Mouse (Mus musculus) liver, embryonic 11.5 days (tissue): ENCODE measurements around the gene Mtmr10. TPM values are rescaled to one million over a fixed set of nuclear protein-coding genes. Genes with fewer than 3 reads are reported as not detected.
A peak's percentile ranks its signal among the peaks of the same experiment; 100 is the strongest.

ENCODE experiments used
- ATAC-seq: fragments of 200-750 bp; cut with Nextera tagmentation; replicated peaks from 2 replicates; pipeline ENCODE4 v1.8.0; 2017; ENCODE audit warnings: moderate number of reproducible peaks, mild to moderate bottlenecking, moderate TSS enrichment, moderate library complexity; ENCODE audit not compliant: low FRiP score
- DNase-seq: peaks from one replicate; pipeline ENCODE4 v3.0.0-alpha.2; 2017; ENCODE audit warnings: low spot score
- H3K27ac ChIP-seq: fragments of 300-500 bp; sonication (generic); 2 replicates; pipeline ENCODE4 v1.5.1; 2014; ENCODE audit warnings: mild to moderate bottlenecking, low read depth, low read length, control low read depth
- H3K27me3 ChIP-seq: fragments of 300-500 bp; sonication (generic); replicated peaks from 2 replicates; pipeline ENCODE4 v1.6.1; 2014; ENCODE audit warnings: low read length, mixed read lengths; ENCODE audit not compliant: control insufficient read depth, insufficient read depth
- H3K36me3 ChIP-seq: fragments of 300-500 bp; sonication (generic); 2 replicates; pipeline ENCODE4 v1.6.1; 2014; ENCODE audit warnings: mild to moderate bottlenecking, low read length, moderate library complexity, mixed read lengths; ENCODE audit not compliant: control insufficient read depth, insufficient read depth
- H3K4me1 ChIP-seq: fragments of 300-500 bp; sonication (generic); replicated peaks from 2 replicates; pipeline ENCODE4 v1.6.1; 2014; ENCODE audit warnings: low read length, mixed read lengths; ENCODE audit not compliant: control insufficient read depth, insufficient read depth
- H3K4me2 ChIP-seq: fragments of 300-500 bp; sonication (generic); 2 replicates; pipeline ENCODE4 v1.6.1; 2014; ENCODE audit warnings: mild to moderate bottlenecking, control low read depth, moderate library complexity
- H3K4me3 ChIP-seq: fragments of 300-500 bp; sonication (generic); 2 replicates; pipeline ENCODE4 v1.5.1; 2014; ENCODE audit warnings: low read depth, low read length, control low read depth
- H3K9ac ChIP-seq: fragments of 300-500 bp; sonication (generic); 2 replicates; pipeline ENCODE4 v1.6.1; 2014; ENCODE audit warnings: low read depth, low read length, control low read depth
- H3K9me3 ChIP-seq: fragments of 300-500 bp; sonication (generic); 2 replicates; pipeline ENCODE4 v1.6.1; 2016; ENCODE audit warnings: low read length, inconsistent platforms, mixed read lengths; ENCODE audit not compliant: control insufficient read depth
- WGBS: fragments of 180-500 bp; shearing (Covaris S2); extraction: QIAGEN DNeasy Blood & Tissue Kit; methylation state at CpG from one replicate; pipeline ENCODE4 v1.1.7; 2014; 5-methylcytosine and 5-hydroxymethylcytosine counted together
- polyA plus RNA-seq: library from polyadenylated mRNA; unstranded; fragments of >200 nt; fragmentation: Nextera tagmentation; extraction: Ambion mirVana; gene quantifications from 2 replicates; pipeline ENCODE4 v1.2.1, GENCODE M21; 2014

The Mtmr10 gene
- polyA plus RNA-seq, 1 experiment from 2014 or later = 5.5 TPM

DNA sequence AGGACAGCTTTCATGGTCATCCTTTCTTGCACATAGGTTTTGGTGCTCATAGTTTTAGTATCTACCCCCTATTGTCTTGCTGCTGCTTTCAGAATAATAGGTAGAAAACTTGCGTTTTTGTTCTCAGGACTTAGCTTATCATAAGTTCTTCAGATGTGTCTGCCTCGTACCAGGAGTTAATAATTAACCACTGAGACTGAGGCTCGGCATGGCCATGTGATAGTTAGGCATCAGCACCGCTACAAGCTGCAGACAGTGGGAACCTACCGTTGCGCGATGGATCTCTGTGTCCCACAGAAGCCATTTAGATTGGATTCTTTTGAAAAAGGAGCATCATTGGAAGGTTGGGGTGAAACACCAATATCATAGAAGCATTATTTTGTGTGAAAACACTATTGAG is 25.4 kb downstream of the Mtmr10 start:
- ATAC-seq = no peak
- DNase-seq = no peak
- Histone ChIP-seq H3K4me1 (no peaks in the 10 kb centered on the region), H3K4me3 (no peak overlapping the region), H3K27ac (no peak overlapping the region), H3K9me3 (no peaks in the 10 kb centered on the region), H3K9ac (no peak overlapping the region), H3K36me3 (no peaks in the 10 kb centered on the region), H3K27me3 (no peaks in the 10 kb centered on the region), H3K4me2 (no peak overlapping the region)
- WGBS = 87% methylated on average over 7 of the region's 7 CpGs

DNA sequence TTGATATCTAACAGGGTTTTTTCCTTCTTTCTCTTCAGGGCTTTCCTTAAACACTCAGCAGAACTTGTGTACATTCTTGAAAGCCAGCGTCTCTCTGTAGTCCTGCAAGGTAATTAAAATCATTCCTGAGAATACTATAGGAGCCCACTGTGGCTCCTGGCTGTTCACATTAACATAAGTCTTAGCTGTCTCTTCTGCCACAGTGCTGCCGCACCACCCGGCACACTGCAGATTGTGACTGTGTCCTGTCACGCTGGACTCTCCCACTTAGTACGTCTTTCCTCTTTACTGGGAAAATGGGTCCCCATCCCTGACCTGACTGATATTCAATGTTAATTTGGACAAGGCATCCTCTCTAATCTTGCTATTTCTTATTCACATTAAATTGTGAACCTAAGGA is 33.7 kb downstream of the Mtmr10 start:
- WGBS = 87% methylated on average over 5 of the region's 5 CpGs
- no peak overlapping the region for H3K9ac ChIP-seq
- no peak overlapping the region for H3K4me3 ChIP-seq
- DNase-seq = no peak
- peaks cover 2% of the 10 kb centered on the region; the same call in 1 of the 2 replicates for H3K36me3 ChIP-seq
- H3K27ac ChIP-seq = no peak overlapping the region
- H3K9me3 ChIP-seq = no peaks in the 10 kb centered on the region
- ATAC-seq = no peak
- no peaks in the 10 kb centered on the region for H3K27me3 ChIP-seq
- H3K4me1 ChIP-seq = no peaks in the 10 kb centered on the region
- H3K4me2 ChIP-seq = no peak overlapping the region

DNA sequence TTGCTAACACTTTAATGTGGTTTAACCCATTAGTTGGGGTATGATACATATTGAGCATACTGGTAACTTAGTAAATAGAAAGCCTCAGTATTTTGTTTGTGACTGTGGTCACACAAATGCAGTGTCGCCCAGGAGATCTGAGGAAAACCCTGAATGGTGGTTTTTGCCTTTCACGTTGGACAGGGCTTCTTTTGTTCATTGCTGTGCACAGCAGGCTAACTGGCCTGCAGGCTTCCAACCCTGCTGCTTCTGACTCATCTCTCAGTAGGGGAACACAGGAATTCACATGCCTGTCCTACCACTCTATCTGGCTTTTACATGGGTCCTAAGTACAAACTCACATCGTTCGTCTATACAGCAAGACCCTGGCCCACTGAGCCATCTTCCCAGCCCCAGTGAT is 34.2 kb downstream of the Mtmr10 start:
- Histone ChIP-seq H3K4me2 (no peak overlapping the region), H3K27ac (no peak overlapping the region), H3K9ac (no peak overlapping the region), H3K27me3 (no peaks in the 10 kb centered on the region), H3K36me3 (peaks cover 2% of the 10 kb centered on the region; the same call in 1 of the 2 replicates), H3K4me1 (no peaks in the 10 kb centered on the region), H3K9me3 (no peaks in the 10 kb centered on the region), H3K4me3 (no peak overlapping the region)
- no peak for DNase-seq
- ATAC-seq = no peak
- WGBS = 86% methylated on average over 4 of the region's 4 CpGs

DNA sequence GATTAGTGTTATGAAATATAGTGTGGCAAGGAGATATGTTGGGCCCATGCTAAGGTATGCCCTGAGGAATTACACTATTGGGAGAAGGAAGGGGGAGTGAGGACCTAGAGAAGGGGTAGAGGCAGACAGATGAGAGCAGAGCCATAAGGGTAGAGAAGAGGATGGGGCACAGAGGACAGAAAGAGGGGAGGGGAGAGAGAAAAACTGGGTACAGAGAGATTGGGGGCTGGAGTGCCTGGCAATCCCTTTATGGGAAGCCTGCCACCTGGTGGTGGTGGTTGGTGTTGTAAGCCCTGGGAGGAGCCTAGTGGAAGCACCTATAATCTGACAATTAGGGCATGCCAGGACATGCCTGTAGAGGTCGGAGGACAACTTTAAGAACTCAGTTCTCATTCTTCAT is 39.4 kb downstream of the Mtmr10 start:
- ATAC-seq = peak; percentile 81
- H3K9me3 ChIP-seq = no peaks in the 10 kb centered on the region
- no peak overlapping the region for H3K9ac ChIP-seq
- H3K36me3 ChIP-seq = no peaks in the 10 kb centered on the region; the same call in 1 of the 2 replicates
- no peak overlapping the region for H3K27ac ChIP-seq
- peak; percentile 72 for DNase-seq
- WGBS = 22% methylated on average over 1 of the region's 1 CpGs
- H3K4me2 ChIP-seq = no peak overlapping the region
- H3K4me1 ChIP-seq = no peaks in the 10 kb centered on the region
- H3K27me3 ChIP-seq = no peaks in the 10 kb centered on the region
- H3K4me3 ChIP-seq = no peak overlapping the region

DNA sequence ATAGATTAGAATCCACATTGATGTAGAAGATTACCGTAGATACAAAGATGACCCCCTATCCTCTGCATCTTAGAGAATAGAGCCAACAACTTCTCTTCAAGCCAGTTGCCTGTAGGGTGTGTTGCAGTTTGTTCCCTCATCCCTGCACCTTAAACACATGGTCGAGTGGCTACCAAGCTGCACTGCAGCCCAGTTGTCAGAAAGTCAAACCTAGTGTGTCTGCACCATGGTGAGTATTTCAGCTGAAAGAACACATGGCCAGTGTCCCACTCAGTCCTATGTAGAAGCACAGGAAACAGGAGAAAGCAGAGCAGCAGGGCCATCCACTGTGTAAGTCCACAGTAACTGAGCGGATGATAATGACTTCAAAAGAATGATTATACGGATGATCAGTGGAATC is 40.0 kb downstream of the Mtmr10 start:
- H3K9ac ChIP-seq = no peak overlapping the region
- no peaks in the 10 kb centered on the region for H3K4me1 ChIP-seq
- H3K36me3 ChIP-seq = no peaks in the 10 kb centered on the region; the same call in 1 of the 2 replicates
- no peak overlapping the region for H3K27ac ChIP-seq
- no peaks in the 10 kb centered on the region for H3K9me3 ChIP-seq
- 88% methylated on average over 4 of the region's 4 CpGs for WGBS
- no peak overlapping the region for H3K4me2 ChIP-seq
- ATAC-seq (no peak), DNase-seq (no peak)
- no peak overlapping the region for H3K4me3 ChIP-seq
- H3K27me3 ChIP-seq = no peaks in the 10 kb centered on the region

DNA sequence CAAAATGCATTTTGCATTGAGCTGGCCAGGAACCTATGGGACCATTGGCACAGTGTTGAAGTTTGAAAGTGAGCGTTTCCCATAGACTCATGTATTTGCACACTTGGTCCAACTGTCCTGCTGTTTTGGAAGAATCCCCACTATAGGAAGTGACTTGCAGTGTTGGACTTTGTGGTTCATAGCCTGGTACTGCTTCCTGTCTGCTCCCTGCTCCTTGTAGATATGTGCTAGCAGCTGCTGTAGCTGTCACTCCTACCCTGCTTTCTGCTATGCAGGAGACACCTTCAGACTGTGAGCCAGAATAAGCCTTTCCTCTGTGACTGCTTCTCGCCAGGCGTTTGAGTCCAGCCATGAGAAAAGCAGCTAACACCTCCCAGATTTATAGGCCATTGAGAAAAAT is 43.9 kb downstream of the Mtmr10 start:
- Histone ChIP-seq H3K4me3 (no peak overlapping the region), H3K4me2 (no peak overlapping the region), H3K27me3 (no peaks in the 10 kb centered on the region), H3K36me3 (peaks cover 3% of the 10 kb centered on the region; the same call in 1 of the 2 replicates), H3K9me3 (no peaks in the 10 kb centered on the region), H3K4me1 (no peaks in the 10 kb centered on the region), H3K27ac (no peak overlapping the region), H3K9ac (no peak overlapping the region)
- ATAC-seq = no peak
- no peak for DNase-seq
- 77% methylated on average over 3 of the region's 3 CpGs for WGBS

DNA sequence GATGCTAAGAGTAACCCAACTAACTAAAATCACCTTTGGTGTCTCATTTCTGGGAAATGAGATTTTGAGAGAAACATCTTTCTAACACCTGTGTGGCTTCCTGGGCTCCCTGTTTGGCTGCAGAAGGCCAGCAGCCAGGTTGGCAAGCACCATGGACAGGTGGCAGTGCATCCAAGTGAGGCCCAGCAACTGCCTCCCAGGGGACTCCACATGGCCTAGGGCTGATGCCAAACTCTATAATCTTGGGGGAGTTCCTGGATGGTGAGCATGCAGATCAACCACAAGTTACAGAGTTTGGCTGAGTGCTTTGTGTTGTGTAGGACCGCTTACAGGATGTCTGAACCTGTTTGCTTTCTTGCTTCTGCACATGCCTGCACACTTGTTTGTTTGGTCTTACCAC is 45.2 kb downstream of the Mtmr10 start:
- ATAC-seq (no peak), DNase-seq (no peak)
- Histone ChIP-seq H3K9ac (no peak overlapping the region), H3K4me3 (no peak overlapping the region), H3K27ac (no peak overlapping the region), H3K27me3 (no peaks in the 10 kb centered on the region), H3K9me3 (no peaks in the 10 kb centered on the region), H3K36me3 (peaks cover 6% of the 10 kb centered on the region; the same call in 1 of the 2 replicates), H3K4me1 (no peaks in the 10 kb centered on the region), H3K4me2 (no peak overlapping the region)
- 88% methylated on average over 1 of the region's 1 CpGs for WGBS

DNA sequence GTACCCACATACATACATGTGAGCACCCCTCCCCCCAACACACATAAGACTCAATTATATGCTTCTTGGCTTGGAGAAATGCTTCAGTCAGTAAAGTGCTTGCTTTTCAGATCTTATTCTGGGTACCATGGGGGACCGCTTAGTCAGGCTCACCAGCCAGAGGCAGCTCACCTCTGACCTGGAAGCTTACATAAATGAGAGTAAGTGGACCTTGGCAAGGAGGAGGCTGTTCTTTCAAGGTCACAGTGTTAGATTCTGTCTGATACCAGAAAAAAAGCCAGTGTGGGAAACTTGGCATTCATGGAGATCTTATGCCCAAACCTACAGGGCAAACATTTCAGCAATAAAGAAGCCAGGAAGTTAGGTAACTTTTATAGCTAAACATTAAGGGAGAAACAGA is 60.4 kb downstream of the Mtmr10 start:
- 93% methylated on average over 1 of the region's 1 CpGs for WGBS

DNA sequence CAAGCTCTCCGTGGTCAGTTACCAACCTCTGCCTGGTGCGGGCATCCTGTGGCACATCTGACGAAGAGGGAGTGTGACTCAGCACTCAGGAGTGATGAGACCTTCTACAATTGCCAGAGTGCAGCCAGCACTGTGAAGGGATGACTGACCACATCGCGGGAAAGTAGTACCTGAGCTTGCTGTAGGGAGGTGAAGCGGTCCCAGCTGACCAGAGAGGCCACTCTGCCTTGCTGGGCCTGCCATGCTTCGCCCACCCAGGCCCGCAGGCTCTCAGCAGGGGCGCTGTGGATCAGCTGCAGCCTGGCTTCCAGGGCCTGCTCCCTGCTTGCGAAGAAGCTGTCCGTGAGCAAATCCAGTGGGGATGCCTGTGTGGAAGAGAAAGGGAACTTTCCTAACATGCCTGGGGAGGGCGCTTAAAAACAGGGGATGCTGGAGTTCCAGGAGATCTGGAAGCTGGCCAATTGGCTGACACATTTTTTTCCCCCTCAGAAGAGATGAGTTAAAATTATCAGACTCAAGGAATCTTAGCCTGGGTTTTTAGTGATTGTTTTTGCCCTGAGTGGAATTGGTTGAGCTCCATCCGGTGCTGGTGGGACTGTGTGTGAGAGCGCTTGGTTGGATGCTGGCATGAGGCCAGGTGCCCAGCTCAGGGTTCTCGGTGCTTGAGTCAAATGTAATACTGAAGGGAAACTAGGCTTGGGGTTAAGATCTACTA is 61.9 kb downstream of the Mtmr10 start:
- WGBS = 91% methylated on average over 15 of the region's 15 CpGs
- DNase-seq = no peak
- ATAC-seq = no peak
- H3K9ac ChIP-seq = no peak overlapping the region
- H3K4me2 ChIP-seq = no peak overlapping the region
- peaks cover 11% of the 10 kb centered on the region; the same call in 1 of the 2 replicates for H3K36me3 ChIP-seq
- no peaks in the 10 kb centered on the region for H3K9me3 ChIP-seq
- H3K4me1 ChIP-seq = no peaks in the 10 kb centered on the region
- no peaks in the 10 kb centered on the region for H3K27me3 ChIP-seq
- no peak overlapping the region for H3K4me3 ChIP-seq
- no peak overlapping the region for H3K27ac ChIP-seq

More for the DNA sequence above, 60.4 kb downstream of the Mtmr10 start:
- Histone ChIP-seq H3K4me3 (no peak overlapping the region), H3K9ac (no peak overlapping the region), H3K9me3 (no peaks in the 10 kb centered on the region), H3K4me1 (no peaks in the 10 kb centered on the region), H3K27me3 (no peaks in the 10 kb centered on the region), H3K27ac (no peak overlapping the region), H3K4me2 (no peak overlapping the region), H3K36me3 (peaks cover 11% of the 10 kb centered on the region; the same call in 1 of the 2 replicates)
- ATAC-seq (no peak), DNase-seq (no peak)
